Mouse (Mus musculus) liver, embryonic 16.5 days (tissue): Measurements from ENCODE around the gene 5830411N06Rik. TPM values are rescaled to one million over a fixed set of nuclear protein-coding genes. Genes with fewer than 3 reads are reported as not detected.

Source experiments
- ATAC-seq: fragments of 200-750 bp; cut with Nextera tagmentation; 2 replicates; pipeline ENCODE4 v1.8.0; 2017; ENCODE audit warnings: low read depth, mild to moderate bottlenecking, moderate number of reproducible peaks, moderate library complexity
- H3K27ac ChIP-seq: fragments of 300-500 bp; sonication (generic); 2 replicates; pipeline ENCODE4 v1.5.1; 2014; ENCODE audit warnings: mild to moderate bottlenecking, low read length
- H3K27me3 ChIP-seq: fragments of 300-500 bp; sonication (generic); 2 replicates; pipeline ENCODE4 v1.6.1; 2014; ENCODE audit warnings: low read depth, low read length, mixed read lengths; ENCODE audit not compliant: control insufficient read depth, insufficient read depth
- H3K36me3 ChIP-seq: fragments of 300-500 bp; sonication (generic); 2 replicates; pipeline ENCODE4 v1.6.1; 2014; ENCODE audit warnings: mild to moderate bottlenecking; ENCODE audit not compliant: control insufficient read depth, insufficient read depth
- H3K4me1 ChIP-seq: fragments of 300-500 bp; sonication (generic); 2 replicates; pipeline ENCODE4 v1.6.1; 2014; ENCODE audit warnings: low read depth, low read length, mixed read lengths; ENCODE audit not compliant: control insufficient read depth
- H3K4me2 ChIP-seq: fragments of 300-500 bp; sonication (generic); 2 replicates; pipeline ENCODE4 v1.6.1; 2014; ENCODE audit warnings: low read depth, low read length, mixed read lengths
- H3K4me3 ChIP-seq: fragments of 300-500 bp; sonication (generic); 2 replicates; pipeline ENCODE4 v1.5.1; 2014; ENCODE audit warnings: low read depth, mild to moderate bottlenecking, low read length
- H3K9ac ChIP-seq: fragments of 300-500 bp; sonication (generic); 2 replicates; pipeline ENCODE4 v1.6.1; 2014; ENCODE audit warnings: low read depth, low read length
- H3K9me3 ChIP-seq: fragments of 300-500 bp; sonication (generic); replicated peaks from 2 replicates; pipeline ENCODE4 v1.6.1; 2016; ENCODE audit warnings: low read length; ENCODE audit not compliant: control insufficient read depth
- WGBS: fragments of 180-500 bp; shearing (Covaris S2); extraction: QIAGEN DNeasy Blood & Tissue Kit; methylation state at CpG from one replicate; pipeline ENCODE4 v1.1.7; 2014; ENCODE audit not compliant: insufficient replicate concordance; 5-methylcytosine and 5-hydroxymethylcytosine counted together
- polyA plus RNA-seq: library from polyadenylated mRNA; unstranded; fragments of >200 nt; fragmentation: Nextera tagmentation; extraction: Ambion mirVana; gene quantifications from 2 replicates; pipeline ENCODE4 v1.2.1, GENCODE M21; 2015

5830411N06Rik gene
- polyA plus RNA-seq, 1 experiment from 2014 or later: not detected

DNA sequence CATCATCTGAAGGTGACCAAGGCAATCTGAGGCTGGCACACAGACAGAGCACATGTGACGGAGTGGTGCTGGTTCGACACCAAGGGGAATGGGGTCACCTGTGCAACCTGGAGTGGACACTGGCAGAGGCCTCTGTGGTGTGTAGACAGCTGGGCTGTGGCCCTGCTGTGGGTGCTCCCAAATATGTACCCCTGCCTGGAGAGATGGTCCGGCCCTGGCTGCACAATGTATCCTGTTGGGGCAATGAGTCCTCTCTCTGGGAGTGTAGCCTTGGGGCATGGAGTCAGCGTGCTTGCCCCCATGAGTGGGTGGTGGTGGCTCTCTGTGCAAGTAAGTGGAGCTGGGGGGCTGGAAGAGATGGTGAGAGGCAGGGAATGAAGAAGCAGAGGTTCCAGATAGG lies 26.7 kb upstream of the 5830411N06Rik start:
- Histone ChIP-seq H3K4me3 (no peak overlapping the region), H3K9ac (no peak overlapping the region), H3K4me2 (no peak overlapping the region), H3K4me1 (no peaks in the 10 kb centered on the region), H3K27me3 (no peaks in the 10 kb centered on the region), H3K9me3 (no peaks in the 10 kb centered on the region), H3K27ac (no peak overlapping the region), H3K36me3 (no peaks in the 10 kb centered on the region)
- no peak for ATAC-seq
- 55% methylated on average over 4 of the region's 4 CpGs for WGBS

DNA sequence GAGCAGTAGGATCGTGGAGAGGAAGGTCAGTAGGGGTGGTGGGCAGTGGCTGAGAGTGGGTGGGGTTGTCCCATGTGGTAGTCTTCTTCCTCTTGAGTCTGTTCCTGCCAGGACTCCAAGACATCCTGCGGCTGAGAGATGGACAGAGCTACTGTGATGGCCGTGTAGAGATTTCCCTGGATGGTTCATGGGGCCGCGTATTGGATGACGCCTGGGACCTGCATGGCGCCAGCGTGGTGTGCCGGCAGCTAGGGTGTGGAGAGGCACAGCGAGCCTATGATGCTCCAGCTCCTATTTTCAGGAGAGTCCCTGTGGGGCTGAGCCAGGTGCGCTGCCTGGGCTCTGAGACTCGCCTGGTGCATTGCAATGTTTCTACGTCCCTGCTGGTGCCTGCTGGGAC lies 22.9 kb upstream of the 5830411N06Rik start:
- no peak overlapping the region for H3K27ac ChIP-seq
- no peak for ATAC-seq
- H3K4me2 ChIP-seq: no peak overlapping the region
- H3K4me1 ChIP-seq: no peaks in the 10 kb centered on the region
- no peaks in the 10 kb centered on the region for H3K36me3 ChIP-seq
- H3K9me3 ChIP-seq: no peaks in the 10 kb centered on the region
- 70% methylated on average over 13 of the region's 13 CpGs for WGBS
- H3K27me3 ChIP-seq: no peaks in the 10 kb centered on the region
- H3K4me3 ChIP-seq: no peak overlapping the region
- H3K9ac ChIP-seq: no peak overlapping the region

DNA sequence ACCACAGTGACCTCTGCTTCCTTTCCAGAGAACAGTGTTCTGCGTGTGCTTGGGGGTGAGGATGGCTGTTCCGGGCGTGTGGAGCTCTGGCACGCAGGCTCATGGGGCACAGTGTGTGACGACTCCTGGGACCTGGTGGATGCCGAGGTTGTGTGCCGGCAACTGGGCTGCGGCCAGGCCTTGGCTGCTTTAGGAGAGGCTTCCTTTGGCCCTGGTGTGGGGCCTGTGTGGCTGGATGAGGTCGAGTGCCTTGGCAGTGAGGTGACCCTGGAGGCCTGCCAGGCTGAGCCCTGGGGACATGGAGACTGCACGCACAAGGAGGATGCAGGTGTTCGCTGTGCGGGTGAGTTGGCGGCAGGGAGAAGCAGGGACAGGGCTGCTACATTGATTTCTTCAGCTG lies 18.6 kb upstream of the 5830411N06Rik start:
- H3K4me3 ChIP-seq: no peak overlapping the region
- no peak overlapping the region for H3K9ac ChIP-seq
- no peaks in the 10 kb centered on the region for H3K27me3 ChIP-seq
- no peaks in the 10 kb centered on the region for H3K4me1 ChIP-seq
- ATAC-seq: no peak
- no peak overlapping the region for H3K4me2 ChIP-seq
- H3K9me3 ChIP-seq: no peaks in the 10 kb centered on the region
- no peaks in the 10 kb centered on the region for H3K36me3 ChIP-seq
- H3K27ac ChIP-seq: no peak overlapping the region
- WGBS: 71% methylated on average over 13 of the region's 13 CpGs

DNA sequence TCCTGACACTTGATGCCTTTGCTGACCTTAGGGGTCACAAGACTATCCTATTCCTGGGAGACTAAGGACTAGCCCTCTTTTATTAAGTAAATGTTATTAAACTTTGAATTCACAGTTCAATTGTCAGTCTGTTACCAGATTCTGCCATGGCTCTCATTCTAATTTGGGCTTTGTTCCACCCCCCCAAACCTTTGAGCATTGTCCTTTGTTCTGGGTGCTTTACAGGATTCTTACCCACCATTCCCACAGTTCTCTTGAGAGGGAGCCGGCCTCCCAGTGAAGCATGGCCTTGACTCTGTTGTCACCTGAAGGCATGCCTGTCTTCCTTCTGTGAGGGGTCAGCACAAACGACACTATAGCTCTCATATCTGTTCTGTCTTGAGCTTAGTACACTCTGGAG lies 16.1 kb upstream of the 5830411N06Rik start:
- Histone ChIP-seq H3K4me2 (no peak overlapping the region), H3K27me3 (no peaks in the 10 kb centered on the region), H3K27ac (no peak overlapping the region), H3K4me3 (no peak overlapping the region), H3K9me3 (no peaks in the 10 kb centered on the region), H3K9ac (no peak overlapping the region), H3K4me1 (no peaks in the 10 kb centered on the region), H3K36me3 (no peaks in the 10 kb centered on the region)
- WGBS: 51% methylated on average over 2 of the region's 2 CpGs
- ATAC-seq: no peak

DNA sequence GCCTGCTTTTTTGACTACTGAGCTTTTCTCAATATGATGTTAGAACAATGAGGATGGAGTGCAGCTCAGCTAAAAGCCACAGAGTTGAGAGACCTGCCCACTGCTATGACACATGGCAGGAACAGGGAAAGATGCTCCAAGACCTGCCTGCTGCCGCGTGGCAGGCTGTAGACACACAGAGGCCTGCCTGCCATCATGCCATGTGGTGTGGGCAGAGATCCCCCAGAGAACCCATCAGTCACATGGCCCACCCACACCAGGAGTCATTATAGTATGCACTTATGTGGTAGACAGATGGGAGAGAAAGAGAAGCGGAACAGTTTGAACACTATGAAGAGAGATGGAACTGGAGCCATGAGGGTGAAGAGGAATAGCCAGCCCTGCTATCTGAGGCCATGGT lies 13.4 kb upstream of the 5830411N06Rik start:
- Histone ChIP-seq H3K27ac (no peak overlapping the region), H3K9ac (no peak overlapping the region), H3K4me1 (no peaks in the 10 kb centered on the region), H3K9me3 (no peaks in the 10 kb centered on the region), H3K4me3 (no peak overlapping the region), H3K36me3 (no peaks in the 10 kb centered on the region), H3K4me2 (no peak overlapping the region), H3K27me3 (no peaks in the 10 kb centered on the region)
- WGBS: 82% methylated on average over 3 of the region's 3 CpGs
- ATAC-seq: no peak

DNA sequence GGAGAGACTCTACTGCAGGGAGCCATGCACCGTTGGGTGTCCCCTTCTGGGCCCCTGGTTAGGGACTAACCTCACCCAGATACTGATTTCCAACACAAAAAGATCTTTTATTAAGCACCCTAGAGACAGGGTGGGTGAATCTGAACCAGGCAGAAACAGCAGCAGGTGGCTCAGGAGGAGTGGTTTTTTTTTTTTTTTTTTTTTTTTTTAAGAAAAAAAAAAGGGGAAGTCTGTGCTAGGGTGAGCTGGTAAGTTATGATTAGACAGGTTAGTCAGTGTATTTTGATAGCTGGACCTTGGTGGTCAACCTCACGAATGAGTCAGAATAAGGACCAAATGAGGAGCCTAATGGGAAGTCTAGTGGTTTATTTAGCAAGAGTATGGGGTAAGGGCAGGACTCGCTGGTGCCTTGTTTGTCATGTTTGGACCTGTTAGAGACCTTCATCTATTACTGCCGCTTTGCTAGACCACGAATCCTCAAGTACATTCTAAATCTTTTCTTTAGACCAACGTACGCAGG lies 6.8 kb downstream of the 5830411N06Rik start:
- 49% methylated on average over 7 of the region's 7 CpGs for WGBS
- Histone ChIP-seq H3K27me3 (no peaks in the 10 kb centered on the region), H3K9me3 (no peaks in the 10 kb centered on the region), H3K27ac (no peak overlapping the region), H3K36me3 (no peaks in the 10 kb centered on the region), H3K9ac (no peak overlapping the region), H3K4me3 (no peak overlapping the region), H3K4me1 (no peaks in the 10 kb centered on the region), H3K4me2 (no peak overlapping the region)
- no peak for ATAC-seq

DNA sequence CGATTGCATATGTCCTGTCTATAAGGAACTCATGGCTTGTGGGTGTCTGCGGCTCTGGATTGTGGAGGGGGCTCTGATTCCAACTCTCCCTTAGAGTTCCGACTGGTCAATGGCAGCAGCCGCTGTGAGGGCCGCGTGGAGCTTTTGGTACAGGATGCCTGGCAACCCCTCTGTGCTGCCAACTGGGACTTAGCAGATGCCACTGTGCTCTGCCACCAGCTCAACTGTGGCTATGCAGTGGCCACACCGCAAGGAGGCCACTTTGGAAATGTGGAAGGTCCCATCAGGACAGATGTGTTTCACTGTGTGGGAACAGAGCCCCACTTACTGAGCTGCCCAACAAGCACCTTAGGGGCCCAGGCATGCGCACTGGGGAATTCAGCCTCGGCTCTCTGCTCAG lies 48.7 kb downstream of the 5830411N06Rik start:
- H3K27me3 ChIP-seq: no peaks in the 10 kb centered on the region
- 68% methylated on average over 9 of the region's 9 CpGs for WGBS
- no peaks in the 10 kb centered on the region for H3K4me1 ChIP-seq
- no peaks in the 10 kb centered on the region for H3K36me3 ChIP-seq
- no peak overlapping the region for H3K4me2 ChIP-seq
- H3K27ac ChIP-seq: no peak overlapping the region
- H3K9ac ChIP-seq: no peak overlapping the region
- no peak overlapping the region for H3K4me3 ChIP-seq
- no peak for ATAC-seq
- no peaks in the 10 kb centered on the region for H3K9me3 ChIP-seq

DNA sequence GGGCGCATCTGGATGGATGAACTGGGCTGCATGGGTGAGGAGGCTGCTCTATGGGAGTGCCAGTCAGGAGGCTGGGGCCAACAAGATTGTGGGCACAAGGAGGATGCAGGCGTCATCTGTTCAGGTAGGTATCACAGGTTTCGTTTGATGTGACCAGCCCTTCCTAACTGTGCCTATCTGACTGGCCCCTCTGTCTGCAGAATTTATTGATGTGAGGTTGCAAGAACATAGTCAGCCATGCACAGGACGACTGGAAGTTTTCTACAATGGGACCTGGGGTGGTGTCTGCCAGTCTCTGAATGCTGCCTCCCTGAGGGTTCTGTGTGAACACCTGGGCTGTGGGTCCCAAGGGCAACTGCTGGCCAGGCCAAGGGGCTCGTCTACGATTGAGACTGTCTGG lies 49.8 kb downstream of the 5830411N06Rik start:
- H3K36me3 ChIP-seq: no peaks in the 10 kb centered on the region
- no peak overlapping the region for H3K27ac ChIP-seq
- ATAC-seq: no peak
- whole genome bisulfite sequencing: 53% methylated on average over 6 of the region's 6 CpGs
- H3K4me1 ChIP-seq: no peaks in the 10 kb centered on the region
- H3K9ac ChIP-seq: no peak overlapping the region
- no peak overlapping the region for H3K4me3 ChIP-seq
- no peaks in the 10 kb centered on the region for H3K27me3 ChIP-seq
- H3K9me3 ChIP-seq: no peaks in the 10 kb centered on the region
- H3K4me2 ChIP-seq: no peak overlapping the region

DNA sequence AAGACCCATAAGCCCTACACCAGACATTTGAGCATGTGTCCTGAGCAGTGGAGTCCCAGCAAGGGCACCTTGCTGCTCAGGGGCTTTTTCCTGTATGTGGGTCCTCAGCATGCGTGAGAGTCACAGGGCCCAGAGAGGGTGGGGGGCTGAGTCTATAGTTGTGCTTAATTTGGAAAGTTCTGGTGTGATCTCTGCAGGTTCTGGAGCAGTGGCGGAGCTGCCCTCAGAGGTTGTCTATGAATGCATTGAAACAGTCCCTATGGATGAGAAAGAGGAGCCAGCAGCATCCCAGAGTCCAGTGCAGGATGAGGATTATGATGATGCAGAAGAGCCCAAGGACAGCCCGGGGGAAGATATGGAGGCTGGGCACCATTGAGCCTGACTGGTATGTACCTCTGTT lies 52.3 kb downstream of the 5830411N06Rik start:
- no peak overlapping the region for H3K27ac ChIP-seq
- no peak overlapping the region for H3K4me2 ChIP-seq
- H3K36me3 ChIP-seq: no peaks in the 10 kb centered on the region
- H3K9ac ChIP-seq: no peak overlapping the region
- H3K4me1 ChIP-seq: no peaks in the 10 kb centered on the region
- ATAC-seq: no peak
- H3K9me3 ChIP-seq: no peaks in the 10 kb centered on the region
- H3K4me3 ChIP-seq: no peak overlapping the region
- no peaks in the 10 kb centered on the region for H3K27me3 ChIP-seq
- 66% methylated on average over 3 of the region's 3 CpGs for WGBS
